Mouse (Mus musculus) cerebellum, adult 11-12 months (tissue): ENCODE measurements at regions not wholly inside any gene's neighbourhood (a gene's known extent, or its start where the extent isn't known, plus 50 kb on each side); places are given as distances from the start of the nearest gene placed in this dataset.

ENCODE experiments used
- DNase-seq: peaks from one replicate; pipeline ENCODE4 v3.0.0; 2022

DNA sequence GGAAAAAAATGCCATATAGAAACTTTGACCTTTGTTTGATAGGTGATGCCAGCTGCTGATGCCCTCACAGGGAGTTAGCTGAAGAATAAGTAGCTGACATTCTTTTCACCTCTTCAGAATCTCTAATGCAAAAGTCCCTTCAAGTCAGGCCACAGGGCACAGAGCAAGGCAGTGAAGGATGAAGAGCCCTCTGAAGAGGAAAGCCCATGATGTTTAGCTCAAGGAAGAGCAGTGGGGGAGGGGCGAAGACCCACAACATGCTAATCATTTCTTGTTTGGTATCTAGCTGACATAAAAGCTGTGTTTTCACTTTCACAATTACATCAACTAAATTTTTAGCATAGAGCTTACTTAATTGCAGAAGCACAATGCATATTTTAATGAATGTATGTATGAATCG lies 1108.4 kb downstream of the Trim52 start:
- no peak for DNase-seq

GRCm38 (mm10) chr14:107264182-107264581 lies 1158.2 kb downstream of the Trim52 start:
- DNase-seq, result no peak

- DNase-seq, result peak; percentile 23
Observed at GRCm38 (mm10) chr14:107280346-107280745, 1174.3 kb downstream of the Trim52 start.

- DNase-seq, result no peak
Observed at GRCm38 (mm10) chr14:107329302-107329701, 1223.3 kb downstream of the Trim52 start.

GRCm38 (mm10) chr14:107340205-107340604 lies 1234.2 kb downstream of the Trim52 start:
- DNase-seq, result peak; percentile 48

DNA sequence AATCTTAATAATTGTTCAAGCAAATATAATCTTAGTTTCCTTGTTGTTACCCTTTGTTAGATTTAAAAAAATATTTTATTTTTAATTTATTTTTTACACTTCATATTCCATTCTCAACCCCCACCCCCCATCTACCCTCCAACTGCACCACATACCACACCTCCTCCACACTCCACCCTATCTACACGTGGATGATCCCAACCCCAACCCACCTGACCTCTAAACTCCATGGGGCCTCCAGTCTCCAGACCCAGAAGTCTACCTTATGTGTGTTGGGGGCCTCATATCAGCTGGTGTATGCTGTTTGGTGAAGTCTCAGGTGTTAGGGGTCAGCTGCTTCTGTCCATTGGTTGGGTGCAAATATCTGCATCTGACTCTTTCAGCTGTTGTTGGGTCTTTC lies 1256.8 kb downstream of the Trim52 start:
- no peak for DNase-seq
